Mouse (Mus musculus): Measurements from ENCODE around the gene Pdzd11. TPM values are rescaled to one million over a fixed set of nuclear protein-coding genes. Genes with fewer than 3 reads are reported as not detected.

The Pdzd11 gene
- polyA plus RNA-seq, 1 experiment = 59.5 TPM

GRCm38 (mm10) chrX:100629076-100629475, 2.7 kb upstream of the Pdzd11 start:
- Histone ChIP-seq H3K4me3 (no peak overlapping the region), H3K36me3 (ENCODE audit: control insufficient read depth, insufficient read depth) (no peaks in the 10 kb centered on the region), H3K79me2 (ENCODE audit: control insufficient read depth, insufficient read depth) (peaks cover 52% of the 10 kb centered on the region), H3K27me3 (ENCODE audit: control insufficient read depth, insufficient read depth, insufficient read length) (no peaks in the 10 kb centered on the region), H3ac (ENCODE audit: control insufficient read depth, insufficient read length) (no peak overlapping the region), H3K4me2 (ENCODE audit: low read depth) (no peak overlapping the region)
- TF ChIP-seq POLR2A (IDR thresholded peaks at IDR 0.05; ENCODE audit: insufficient read length, low read depth) = no peak
- TF ChIP-seq TCF3 (IDR thresholded peaks at IDR 0.05; ENCODE audit: insufficient read length, low read depth) = no peak
- no peak for TF ChIP-seq MYOD1 (IDR thresholded peaks at IDR 0.05; ENCODE audit: control insufficient read depth in 1 of 3, insufficient read length in 2 of 3, low read depth in 2 of 3)
- no peak for TF ChIP-seq USF1 (IDR thresholded peaks at IDR 0.05; ENCODE audit: low read depth)
- no peak for TF ChIP-seq MYOG (IDR thresholded peaks at IDR 0.05; ENCODE audit: control insufficient read depth in 1 of 3, insufficient read depth in 1 of 3, insufficient read length in 2 of 3, low read depth in 2 of 3)
- TF ChIP-seq CEBPB (IDR thresholded peaks at IDR 0.05; ENCODE audit: insufficient read depth, poor library complexity, severe bottlenecking) = no peak
- TF ChIP-seq E2F4 (IDR thresholded peaks at IDR 0.05; ENCODE audit: insufficient read depth) = no peak
- no peak for TF ChIP-seq POLR2AphosphoS2 (IDR thresholded peaks at IDR 0.05; ENCODE audit: insufficient read length, low read depth)
- no peak for TF ChIP-seq MAX (IDR thresholded peaks at IDR 0.05; ENCODE audit: low read depth)
- no peak for TF ChIP-seq TCF12 (IDR thresholded peaks at IDR 0.05; ENCODE audit: insufficient read depth, poor library complexity, severe bottlenecking)

GRCm38 (mm10) chrX:100625546-100625801, 894 bp downstream of the Pdzd11 start, which contains the start of gene Kif4:
Gene Kif4 (plus strand): TSS chrX:100625737.
- Histone ChIP-seq H3K4me3 (peak within 1 kb of the TSS; percentile 70), H3K4me2 (ENCODE audit: low read depth) (peak within 1 kb of the TSS; percentile 56), H3K79me2 (ENCODE audit: control insufficient read depth, insufficient read depth) (peaks cover 43% of the 10 kb centered on the region), H3ac (ENCODE audit: control insufficient read depth, insufficient read length) (peak within 1 kb of the TSS; percentile 70), H3K27me3 (ENCODE audit: control insufficient read depth, insufficient read depth, insufficient read length) (no peaks in the 10 kb centered on the region), H3K36me3 (ENCODE audit: control insufficient read depth, insufficient read depth) (no peaks in the 10 kb centered on the region)
- no peak for TF ChIP-seq CEBPB (IDR thresholded peaks at IDR 0.05; ENCODE audit: insufficient read depth, poor library complexity, severe bottlenecking)
- TF ChIP-seq POLR2A (IDR thresholded peaks at IDR 0.05; ENCODE audit: insufficient read length, low read depth) = no peak
- no peak for TF ChIP-seq USF1 (IDR thresholded peaks at IDR 0.05; ENCODE audit: low read depth)
- no peak for TF ChIP-seq SRF (IDR thresholded peaks at IDR 0.05; ENCODE audit: control insufficient read depth, insufficient read length, low read depth)
- no peak for TF ChIP-seq TCF12 (IDR thresholded peaks at IDR 0.05; ENCODE audit: insufficient read depth, poor library complexity, severe bottlenecking)
- TF ChIP-seq MYOD1 (IDR thresholded peaks at IDR 0.05; ENCODE audit: control insufficient read depth in 1 of 3, insufficient read length in 2 of 3, low read depth in 2 of 3) = no peak
- TF ChIP-seq TCF3 (IDR thresholded peaks at IDR 0.05; ENCODE audit: insufficient read length, low read depth) = no peak

- TF ChIP-seq E2F4 (IDR thresholded peaks at IDR 0.05; ENCODE audit: insufficient read depth) (no peak), TCF3 (IDR thresholded peaks at IDR 0.05; ENCODE audit: insufficient read length, low read depth) (no peak), MYOD1 (IDR thresholded peaks at IDR 0.05; ENCODE audit: control insufficient read depth in 1 of 3, insufficient read length in 2 of 3, low read depth in 2 of 3) (no peak), POLR2AphosphoS2 (IDR thresholded peaks at IDR 0.05; ENCODE audit: insufficient read length, low read depth) (no peak)
These were observed 1.2 kb downstream of the Pdzd11 start for GRCm38 (mm10) chrX:100625146-100625545.

GRCm38 (mm10) chrX:100624242-100624641, 2.1 kb downstream of the Pdzd11 start:
- Histone ChIP-seq H3K4me3 (peak overlapping the region; percentile 70), H3K27me3 (ENCODE audit: control insufficient read depth, insufficient read depth, insufficient read length) (no peaks in the 10 kb centered on the region), H3K4me2 (ENCODE audit: low read depth) (peak overlapping the region; percentile 56), H3ac (ENCODE audit: control insufficient read depth, insufficient read length) (no peak overlapping the region), H3K36me3 (ENCODE audit: control insufficient read depth, insufficient read depth) (no peaks in the 10 kb centered on the region), H3K79me2 (ENCODE audit: control insufficient read depth, insufficient read depth) (peaks cover 34% of the 10 kb centered on the region)
- TF ChIP-seq REST (IDR thresholded peaks at IDR 0.05; ENCODE audit: insufficient read depth, insufficient read length) (no peak), SRF (IDR thresholded peaks at IDR 0.05; ENCODE audit: control insufficient read depth, insufficient read length, low read depth) (no peak), USF1 (IDR thresholded peaks at IDR 0.05; ENCODE audit: low read depth) (no peak), CEBPB (IDR thresholded peaks at IDR 0.05; ENCODE audit: insufficient read depth, poor library complexity, severe bottlenecking) (no peak), POLR2AphosphoS2 (IDR thresholded peaks at IDR 0.05; ENCODE audit: insufficient read length, low read depth) (no peak), TCF3 (IDR thresholded peaks at IDR 0.05; ENCODE audit: insufficient read length, low read depth) (no peak), MYOG (IDR thresholded peaks at IDR 0.05; ENCODE audit: control insufficient read depth in 1 of 3, insufficient read depth in 1 of 3, insufficient read length in 2 of 3, low read depth in 2 of 3) (no peak), E2F4 (IDR thresholded peaks at IDR 0.05; ENCODE audit: insufficient read depth) (no peak), MAX (IDR thresholded peaks at IDR 0.05; ENCODE audit: low read depth) (no peak), MYOD1 (IDR thresholded peaks at IDR 0.05; ENCODE audit: control insufficient read depth in 1 of 3, insufficient read length in 2 of 3, low read depth in 2 of 3) (no peak), POLR2A (IDR thresholded peaks at IDR 0.05; ENCODE audit: insufficient read length, low read depth) (no peak), TCF12 (IDR thresholded peaks at IDR 0.05; ENCODE audit: insufficient read depth, poor library complexity, severe bottlenecking) (no peak)

More at GRCm38 (mm10) chrX:100625146-100625545, 1.2 kb downstream of the Pdzd11 start:
- Histone ChIP-seq H3K4me2 (ENCODE audit: low read depth) (peak overlapping the region; percentile 56), H3K27me3 (ENCODE audit: control insufficient read depth, insufficient read depth, insufficient read length) (no peaks in the 10 kb centered on the region), H3K4me3 (peak overlapping the region; percentile 70), H3ac (ENCODE audit: control insufficient read depth, insufficient read length) (peak overlapping the region; percentile 70), H3K79me2 (ENCODE audit: control insufficient read depth, insufficient read depth) (peaks cover 43% of the 10 kb centered on the region), H3K36me3 (ENCODE audit: control insufficient read depth, insufficient read depth) (no peaks in the 10 kb centered on the region)

GRCm38 (mm10) chrX:100621366-100621765, 5.0 kb downstream of the Pdzd11 start:
- Histone ChIP-seq H3K36me3 (ENCODE audit: control insufficient read depth, insufficient read depth) (no peaks in the 10 kb centered on the region), H3K4me3 (no peak overlapping the region), H3K79me2 (ENCODE audit: control insufficient read depth, insufficient read depth) (peaks cover 6% of the 10 kb centered on the region), H3K27me3 (ENCODE audit: control insufficient read depth, insufficient read depth, insufficient read length) (no peaks in the 10 kb centered on the region), H3K4me2 (ENCODE audit: low read depth) (no peak overlapping the region), H3ac (ENCODE audit: control insufficient read depth, insufficient read length) (no peak overlapping the region)
- TF ChIP-seq MYOD1 (IDR thresholded peaks at IDR 0.05; ENCODE audit: control insufficient read depth in 1 of 3, insufficient read length in 2 of 3, low read depth in 2 of 3) = no peak
- no peak for TF ChIP-seq TCF3 (IDR thresholded peaks at IDR 0.05; ENCODE audit: insufficient read length, low read depth)
- TF ChIP-seq REST (IDR thresholded peaks at IDR 0.05; ENCODE audit: insufficient read depth, insufficient read length) = no peak
- TF ChIP-seq MAX (IDR thresholded peaks at IDR 0.05; ENCODE audit: low read depth) = no peak
- no peak for TF ChIP-seq E2F4 (IDR thresholded peaks at IDR 0.05; ENCODE audit: insufficient read depth)
- TF ChIP-seq POLR2A (IDR thresholded peaks at IDR 0.05; ENCODE audit: insufficient read length, low read depth) = no peak
- no peak for TF ChIP-seq TCF12 (IDR thresholded peaks at IDR 0.05; ENCODE audit: insufficient read depth, poor library complexity, severe bottlenecking)
- TF ChIP-seq MYOG (IDR thresholded peaks at IDR 0.05; ENCODE audit: control insufficient read depth in 1 of 3, insufficient read depth in 1 of 3, insufficient read length in 2 of 3, low read depth in 2 of 3) = no peak
- TF ChIP-seq SRF (IDR thresholded peaks at IDR 0.05; ENCODE audit: control insufficient read depth, insufficient read length, low read depth) = no peak
- no peak for TF ChIP-seq USF1 (IDR thresholded peaks at IDR 0.05; ENCODE audit: low read depth)
- no peak for TF ChIP-seq POLR2AphosphoS2 (IDR thresholded peaks at IDR 0.05; ENCODE audit: insufficient read length, low read depth)
- TF ChIP-seq CEBPB (IDR thresholded peaks at IDR 0.05; ENCODE audit: insufficient read depth, poor library complexity, severe bottlenecking) = no peak
